Mouse (Mus musculus): ENCODE results near the gene Nr1h4. TPM values are rescaled to one million over a fixed set of nuclear protein-coding genes. Genes with fewer than 3 reads are reported as not detected.
"Not testable (repeated sequence)": the region's sequence is repeated elsewhere in the genome, so short reads cannot be mapped to it uniquely, and the experiment has no call there.

The Nr1h4 gene
- polyA plus RNA-seq, 1 experiment from 2014 or later = 8.4 TPM

DNA sequence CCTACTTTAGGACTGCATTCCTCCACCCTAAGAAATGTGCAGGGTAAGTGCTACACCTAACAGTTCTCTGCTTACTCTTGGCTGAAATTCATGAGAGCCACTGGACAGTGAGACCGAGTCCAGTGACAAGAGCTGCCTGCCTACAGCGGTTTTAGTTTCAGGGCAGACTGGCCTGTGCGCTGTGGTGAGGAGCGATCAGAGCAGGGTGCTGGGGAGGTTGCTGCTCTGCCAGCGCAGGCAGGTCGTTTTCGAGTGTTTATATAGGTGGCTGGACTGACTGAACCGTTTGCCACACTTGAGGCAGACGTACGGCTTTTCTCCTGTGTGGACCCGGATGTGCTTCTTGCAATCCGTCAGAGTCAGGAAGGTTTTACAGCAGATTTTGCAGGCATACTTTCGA, 21.5 kb upstream of the Nr1h4 start:
- H3K4me1 ChIP-seq (ENCODE audit: control insufficient read depth, low read depth, low read length); H3K9ac ChIP-seq (ENCODE audit: low read depth, low read length); H3K9me3 ChIP-seq (replicated peaks; ENCODE audit: control insufficient read depth, low read length); H3K36me3 ChIP-seq (ENCODE audit: control insufficient read depth, insufficient read depth); H3K27ac ChIP-seq (ENCODE audit: low read length); H3K27me3 ChIP-seq (ENCODE audit: control insufficient read depth, insufficient read depth, low read depth, low read length); H3K4me2 ChIP-seq (ENCODE audit: low read depth, low read length); H3K4me3 ChIP-seq (ENCODE audit: low read depth, low read length); ATAC-seq (ENCODE audit: low read depth): not testable (repeated sequence)
- 70% methylated on average over 13 of the region's 13 CpGs for WGBS (ENCODE audit: insufficient replicate concordance)

DNA sequence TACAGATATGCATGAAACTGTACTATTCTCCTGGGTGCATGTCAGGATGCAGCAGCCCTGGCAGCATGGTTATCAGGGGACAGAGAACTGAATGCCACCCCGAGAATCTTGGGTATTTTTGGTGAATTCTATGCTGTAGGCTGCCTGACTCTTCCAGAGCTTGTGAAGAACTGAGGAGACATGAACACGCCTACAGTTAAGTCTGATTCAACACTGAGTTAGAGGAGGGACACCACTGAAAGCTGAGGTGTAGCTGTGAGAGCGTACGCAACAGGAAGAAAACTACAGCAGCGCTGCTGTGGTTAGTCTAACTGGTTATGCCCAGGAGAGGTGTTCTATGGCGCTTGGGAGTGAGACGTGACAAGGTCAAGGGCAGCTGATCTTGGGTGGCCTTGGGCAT, 20.5 kb upstream of the Nr1h4 start:
- ATAC-seq (ENCODE audit: low read depth); H3K4me1 ChIP-seq (ENCODE audit: control insufficient read depth, low read depth, low read length); H3K9me3 ChIP-seq (replicated peaks; ENCODE audit: control insufficient read depth, low read length); H3K9ac ChIP-seq (ENCODE audit: low read depth, low read length); H3K27me3 ChIP-seq (ENCODE audit: control insufficient read depth, insufficient read depth, low read depth, low read length); H3K36me3 ChIP-seq (ENCODE audit: control insufficient read depth, insufficient read depth); H3K27ac ChIP-seq (ENCODE audit: low read length); H3K4me3 ChIP-seq (ENCODE audit: low read depth, low read length); H3K4me2 ChIP-seq (ENCODE audit: low read depth, low read length): not testable (repeated sequence)
- 68% methylated on average over 7 of the region's 7 CpGs for WGBS (ENCODE audit: insufficient replicate concordance)

DNA sequence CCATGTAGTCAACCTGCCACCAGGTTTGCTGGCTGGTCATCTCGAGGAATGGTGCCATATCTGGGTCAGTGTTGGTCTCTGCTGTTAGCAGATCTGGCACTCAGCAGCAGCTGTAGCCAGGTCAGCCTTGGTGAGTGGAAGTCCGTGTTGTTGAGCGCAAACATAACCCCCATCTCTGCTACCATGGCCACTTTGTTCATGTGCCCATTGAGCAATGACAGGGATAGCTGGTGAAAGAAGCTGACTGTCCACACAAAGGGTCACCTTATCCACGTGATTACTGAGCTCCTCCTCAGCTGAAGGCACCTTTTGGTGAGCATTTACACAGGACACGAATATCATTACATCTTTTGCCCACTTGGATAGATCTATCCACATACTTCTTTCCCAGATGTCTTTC, 19.6 kb upstream of the Nr1h4 start:
- Histone ChIP-seq H3K4me1 (ENCODE audit: control insufficient read depth, low read depth, low read length) (no peaks in the 10 kb centered on the region), H3K9ac (ENCODE audit: low read depth, low read length) (no peak overlapping the region), H3K4me2 (ENCODE audit: low read depth, low read length) (no peak overlapping the region), H3K4me3 (ENCODE audit: low read depth, low read length) (no peak overlapping the region), H3K9me3 (replicated peaks; ENCODE audit: control insufficient read depth, low read length) (no peaks in the 10 kb centered on the region), H3K27ac (ENCODE audit: low read length) (no peak overlapping the region), H3K36me3 (ENCODE audit: control insufficient read depth, insufficient read depth) (no peaks in the 10 kb centered on the region), H3K27me3 (ENCODE audit: control insufficient read depth, insufficient read depth, low read depth, low read length) (no peaks in the 10 kb centered on the region)
- WGBS (ENCODE audit: insufficient replicate concordance) = 47% methylated on average over 5 of the region's 5 CpGs
- no peak for ATAC-seq (ENCODE audit: low read depth)

DNA sequence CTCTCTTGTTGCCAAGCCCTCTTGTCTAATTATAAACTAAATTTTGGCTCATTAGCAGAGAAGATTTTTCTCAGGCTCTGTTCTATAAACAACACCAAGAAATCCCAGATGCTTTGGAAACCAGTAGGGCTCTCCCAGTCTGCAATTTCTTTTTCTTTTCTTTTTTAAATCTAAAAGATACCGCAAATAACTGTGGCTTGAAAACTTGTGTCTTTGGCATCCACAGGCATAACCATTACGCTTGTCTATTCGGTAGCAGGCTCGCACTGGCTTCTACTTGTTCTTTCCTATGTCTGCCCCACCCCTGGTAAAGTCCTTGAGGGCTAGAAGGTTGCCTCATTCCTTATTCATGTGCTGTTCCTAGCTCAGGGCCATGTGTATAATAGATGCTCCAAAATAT, 18.3 kb upstream of the Nr1h4 start:
- H3K9ac ChIP-seq (ENCODE audit: low read depth, low read length) = no peak overlapping the region
- no peaks in the 10 kb centered on the region for H3K27me3 ChIP-seq (ENCODE audit: control insufficient read depth, insufficient read depth, low read depth, low read length)
- H3K27ac ChIP-seq (ENCODE audit: low read length) = no peak overlapping the region
- no peaks in the 10 kb centered on the region for H3K4me1 ChIP-seq (ENCODE audit: control insufficient read depth, low read depth, low read length)
- no peak for ATAC-seq (ENCODE audit: low read depth)
- no peak overlapping the region for H3K4me2 ChIP-seq (ENCODE audit: low read depth, low read length)
- WGBS (ENCODE audit: insufficient replicate concordance) = 80% methylated on average over 4 of the region's 4 CpGs
- H3K36me3 ChIP-seq (ENCODE audit: control insufficient read depth, insufficient read depth) = no peaks in the 10 kb centered on the region
- no peaks in the 10 kb centered on the region for H3K9me3 ChIP-seq (replicated peaks; ENCODE audit: control insufficient read depth, low read length)
- H3K4me3 ChIP-seq (ENCODE audit: low read depth, low read length) = no peak overlapping the region

DNA sequence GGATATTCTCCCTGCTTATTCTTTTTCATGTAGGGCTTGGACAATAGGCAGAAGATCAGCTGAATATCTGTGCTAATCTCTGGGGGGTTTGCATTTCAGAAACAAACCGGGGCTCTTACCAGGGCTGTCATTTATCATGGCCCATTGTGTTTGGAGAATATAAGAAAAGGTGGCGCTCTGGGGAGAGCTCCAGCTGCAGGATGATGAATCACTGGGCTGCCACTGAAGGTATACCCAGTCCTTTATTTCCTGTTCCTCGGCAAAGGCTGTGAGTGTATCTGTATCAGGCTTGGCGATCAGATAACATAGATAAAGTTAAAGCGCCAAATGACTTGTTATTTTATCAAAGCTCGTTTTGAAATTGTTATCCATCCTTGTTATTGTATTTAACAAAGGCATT, 14.6 kb upstream of the Nr1h4 start:
- Histone ChIP-seq H3K4me3 (ENCODE audit: low read depth, low read length) (no peak overlapping the region), H3K36me3 (ENCODE audit: control insufficient read depth, insufficient read depth) (no peaks in the 10 kb centered on the region), H3K4me2 (ENCODE audit: low read depth, low read length) (no peak overlapping the region), H3K9me3 (replicated peaks; ENCODE audit: control insufficient read depth, low read length) (no peaks in the 10 kb centered on the region), H3K27ac (ENCODE audit: low read length) (no peak overlapping the region), H3K9ac (ENCODE audit: low read depth, low read length) (no peak overlapping the region), H3K4me1 (ENCODE audit: control insufficient read depth, low read depth, low read length) (no peaks in the 10 kb centered on the region), H3K27me3 (ENCODE audit: control insufficient read depth, insufficient read depth, low read depth, low read length) (no peaks in the 10 kb centered on the region)
- ATAC-seq (ENCODE audit: low read depth) = no peak
- WGBS (ENCODE audit: insufficient replicate concordance) = 26% methylated on average over 6 of the region's 6 CpGs

DNA sequence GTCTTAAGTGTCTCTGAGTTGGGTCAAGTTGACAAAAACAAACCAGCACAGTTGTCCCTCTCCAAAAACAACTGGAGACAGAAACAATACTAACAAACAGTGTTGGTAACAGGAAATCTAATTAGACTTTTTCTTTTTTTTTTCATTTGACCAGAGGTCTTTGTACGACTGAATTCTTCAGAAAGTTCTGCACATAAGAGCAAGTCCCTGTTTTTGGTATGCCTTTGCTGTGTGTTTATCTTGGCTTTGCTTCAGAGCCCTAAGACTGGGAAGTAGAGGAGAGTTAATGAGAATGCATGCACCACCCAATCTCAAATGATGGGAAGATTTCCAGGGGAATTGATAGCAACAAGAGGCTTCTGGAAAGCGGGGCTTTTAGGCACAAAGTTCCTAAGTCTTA, 13.6 kb upstream of the Nr1h4 start:
- no peaks in the 10 kb centered on the region for H3K9me3 ChIP-seq (replicated peaks; ENCODE audit: control insufficient read depth, low read length)
- WGBS (ENCODE audit: insufficient replicate concordance) = 55% methylated on average over 2 of the region's 2 CpGs
- no peak for ATAC-seq (ENCODE audit: low read depth)
- no peak overlapping the region for H3K27ac ChIP-seq (ENCODE audit: low read length)
- no peaks in the 10 kb centered on the region for H3K36me3 ChIP-seq (ENCODE audit: control insufficient read depth, insufficient read depth)
- H3K4me1 ChIP-seq (ENCODE audit: control insufficient read depth, low read depth, low read length) = no peaks in the 10 kb centered on the region
- H3K4me3 ChIP-seq (ENCODE audit: low read depth, low read length) = no peak overlapping the region
- no peaks in the 10 kb centered on the region for H3K27me3 ChIP-seq (ENCODE audit: control insufficient read depth, insufficient read depth, low read depth, low read length)
- H3K9ac ChIP-seq (ENCODE audit: low read depth, low read length) = no peak overlapping the region
- H3K4me2 ChIP-seq (ENCODE audit: low read depth, low read length) = no peak overlapping the region

DNA sequence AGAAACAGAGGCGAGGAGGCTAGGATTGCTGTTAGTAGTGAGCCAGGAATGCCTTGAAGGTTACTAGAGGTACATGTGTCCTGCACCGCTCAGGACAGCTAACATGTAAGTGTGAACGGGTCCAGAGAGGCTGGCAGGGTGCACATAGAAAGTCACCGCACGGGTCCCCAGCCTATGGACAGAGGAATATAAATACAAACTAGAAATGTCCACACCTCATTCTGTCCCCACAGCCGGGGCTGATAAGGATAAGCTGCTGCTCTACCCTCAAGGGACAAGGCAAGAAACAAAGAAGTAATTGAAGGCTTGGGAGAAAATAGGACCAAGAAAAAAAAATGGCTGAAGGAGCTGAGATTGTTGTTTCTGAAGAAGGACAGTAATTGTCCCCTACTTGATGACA, 10.5 kb upstream of the Nr1h4 start:
- Histone ChIP-seq H3K9ac (ENCODE audit: low read depth, low read length) (no peak overlapping the region), H3K36me3 (ENCODE audit: control insufficient read depth, insufficient read depth) (no peaks in the 10 kb centered on the region), H3K9me3 (replicated peaks; ENCODE audit: control insufficient read depth, low read length) (no peaks in the 10 kb centered on the region), H3K4me2 (ENCODE audit: low read depth, low read length) (no peak overlapping the region), H3K27me3 (ENCODE audit: control insufficient read depth, insufficient read depth, low read depth, low read length) (no peaks in the 10 kb centered on the region), H3K4me1 (ENCODE audit: control insufficient read depth, low read depth, low read length) (no peaks in the 10 kb centered on the region), H3K27ac (ENCODE audit: low read length) (no peak overlapping the region), H3K4me3 (ENCODE audit: low read depth, low read length) (no peak overlapping the region)
- WGBS (ENCODE audit: insufficient replicate concordance) = 68% methylated on average over 6 of the region's 6 CpGs
- no peak for ATAC-seq (ENCODE audit: low read depth)

DNA sequence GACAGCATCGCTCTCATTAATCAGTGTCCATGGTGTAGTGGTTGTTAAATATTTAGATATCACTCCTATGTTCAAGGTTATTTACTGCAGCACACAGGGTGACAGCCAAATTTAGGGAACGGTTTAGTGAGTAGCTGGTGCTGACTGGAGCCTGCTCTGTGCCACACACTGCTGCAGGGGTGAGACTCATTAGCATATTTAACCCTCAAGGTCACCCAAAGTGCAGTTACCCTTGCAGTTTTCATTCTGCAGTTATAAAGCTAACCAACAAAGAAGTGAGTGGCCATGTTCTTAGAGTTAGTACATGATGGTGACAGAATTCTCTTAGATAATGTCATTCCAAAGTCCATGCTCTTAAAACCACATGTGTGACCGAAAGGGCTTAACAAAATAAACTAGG, 8.9 kb upstream of the Nr1h4 start:
- H3K4me3 ChIP-seq (ENCODE audit: low read depth, low read length) = no peak overlapping the region
- ATAC-seq (ENCODE audit: low read depth) = no peak
- H3K4me1 ChIP-seq (ENCODE audit: control insufficient read depth, low read depth, low read length) = no peaks in the 10 kb centered on the region

DNA sequence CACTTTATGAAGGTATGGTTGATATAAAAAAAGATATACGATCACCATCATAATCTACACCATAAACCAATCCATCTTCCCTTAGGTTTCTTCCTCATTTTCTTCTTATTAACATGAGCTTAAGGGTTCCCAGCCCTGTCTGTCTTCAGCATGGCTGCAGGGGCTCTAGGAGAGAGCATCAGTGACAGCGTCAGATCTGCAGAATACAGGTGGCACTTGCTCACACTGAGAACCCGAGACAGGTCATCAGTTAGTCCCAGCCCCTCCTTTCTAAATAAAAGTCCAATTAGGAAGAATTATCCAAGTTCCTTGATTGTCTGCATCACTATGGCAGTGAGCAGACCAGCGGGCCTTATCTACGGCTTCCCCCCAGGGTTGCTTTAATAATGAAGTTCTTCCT, 934 bp downstream of the Nr1h4 start:
- Histone ChIP-seq H3K36me3 (ENCODE audit: control insufficient read depth, insufficient read depth) (no peaks in the 10 kb centered on the region), H3K9me3 (replicated peaks; ENCODE audit: control insufficient read depth, low read length) (no peaks in the 10 kb centered on the region), H3K27me3 (ENCODE audit: control insufficient read depth, insufficient read depth, low read depth, low read length) (no peaks in the 10 kb centered on the region), H3K9ac (ENCODE audit: low read depth, low read length) (no peak overlapping the region; the same call in 1 of the 2 replicates), H3K4me2 (ENCODE audit: low read depth, low read length) (peak overlapping the region; percentile 46), H3K4me1 (ENCODE audit: control insufficient read depth, low read depth, low read length) (peaks cover 3% of the 10 kb centered on the region), H3K4me3 (ENCODE audit: low read depth, low read length) (peak overlapping the region; percentile 42), H3K27ac (ENCODE audit: low read length) (peak overlapping the region; percentile 66)
- no peak for ATAC-seq (ENCODE audit: low read depth)
- WGBS (ENCODE audit: insufficient replicate concordance) = 70% methylated on average over 5 of the region's 5 CpGs

More for the DNA sequence above, 8.9 kb upstream of the Nr1h4 start:
- H3K9ac ChIP-seq (ENCODE audit: low read depth, low read length) = no peak overlapping the region
- no peaks in the 10 kb centered on the region for H3K36me3 ChIP-seq (ENCODE audit: control insufficient read depth, insufficient read depth)
- no peak overlapping the region for H3K27ac ChIP-seq (ENCODE audit: low read length)
- H3K27me3 ChIP-seq (ENCODE audit: control insufficient read depth, insufficient read depth, low read depth, low read length) = no peaks in the 10 kb centered on the region
- no peaks in the 10 kb centered on the region for H3K9me3 ChIP-seq (replicated peaks; ENCODE audit: control insufficient read depth, low read length)
- WGBS (ENCODE audit: insufficient replicate concordance) = 69% methylated on average over 3 of the region's 3 CpGs
- no peak overlapping the region for H3K4me2 ChIP-seq (ENCODE audit: low read depth, low read length)

DNA sequence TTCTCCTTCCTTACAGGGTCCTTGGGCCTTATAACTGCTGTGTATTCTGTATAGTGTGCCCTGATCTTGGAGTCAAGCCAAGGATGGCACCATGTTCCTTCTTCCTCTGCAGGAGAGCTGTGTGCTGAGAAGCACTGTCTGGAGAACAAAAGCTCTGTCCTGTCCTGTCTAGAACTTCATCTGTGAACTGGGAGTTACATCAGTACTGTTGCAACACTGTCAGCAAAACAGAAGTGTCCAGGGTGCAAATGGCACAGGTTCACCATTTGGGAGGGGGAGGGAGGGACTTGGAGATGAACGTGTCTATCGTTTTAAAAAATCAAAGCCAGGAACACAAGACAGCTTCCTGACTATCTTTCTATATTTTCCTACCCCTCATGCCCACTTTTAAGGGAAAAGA, 1.4 kb downstream of the Nr1h4 start:
- Histone ChIP-seq H3K36me3 (ENCODE audit: control insufficient read depth, insufficient read depth) (no peaks in the 10 kb centered on the region), H3K9ac (ENCODE audit: low read depth, low read length) (no peak overlapping the region), H3K4me3 (ENCODE audit: low read depth, low read length) (no peak overlapping the region), H3K9me3 (replicated peaks; ENCODE audit: control insufficient read depth, low read length) (no peaks in the 10 kb centered on the region), H3K4me1 (ENCODE audit: control insufficient read depth, low read depth, low read length) (peaks cover 3% of the 10 kb centered on the region), H3K27ac (ENCODE audit: low read length) (peak overlapping the region; percentile 66), H3K4me2 (ENCODE audit: low read depth, low read length) (peak overlapping the region; percentile 46), H3K27me3 (ENCODE audit: control insufficient read depth, insufficient read depth, low read depth, low read length) (no peaks in the 10 kb centered on the region)
- 41% methylated on average over 2 of the region's 2 CpGs for WGBS (ENCODE audit: insufficient replicate concordance)
- peak; percentile 75 for ATAC-seq (ENCODE audit: low read depth)
